ENCODE assay signal across 38 mouse cellular contexts in the genomic region with DNA sequence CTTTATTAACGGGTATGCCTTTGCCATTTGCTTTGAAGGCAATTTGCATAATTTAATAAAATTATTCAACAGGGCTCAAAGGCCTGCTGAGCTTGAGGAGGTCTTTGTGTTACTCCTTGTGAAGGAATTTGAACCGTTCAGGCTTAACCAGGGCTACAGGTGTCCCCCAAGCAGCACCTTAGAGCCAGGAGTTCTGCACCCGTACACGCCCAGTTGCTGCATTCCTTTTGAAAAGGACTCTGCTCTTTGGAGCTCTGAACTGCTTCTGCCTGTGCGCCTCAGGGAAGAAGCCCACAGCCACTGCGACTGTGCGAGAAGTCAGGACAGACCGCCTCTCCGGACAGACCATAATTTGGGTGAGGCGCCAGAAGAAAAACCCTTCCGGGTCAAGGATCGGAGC. TPM values are rescaled to one million over a fixed set of nuclear protein-coding genes. Genes with fewer than 3 reads are reported as not detected.
"Had no signal": no experiment of that assay in that cellular context is flagged by ENCODE, and none has a peak within 500 bp of the region (broad histone marks: within the 10 kb centered on the region; RNA-seq: fewer than 3 reads in every experiment).

A gene (plus strand): TSS at position 301 of the 400 bp plus-strand sequence.

RNA-seq across cellular contexts. Expression of the gene that starts here (rescaled TPM):
- total RNA-seq: left cerebral cortex, postnatal 10 days; left cerebral cortex, postnatal 14 days; left cerebral cortex, postnatal 25 days; left cerebral cortex, postnatal 36 days; left cerebral cortex, postnatal 4 days; liver, adult 2 months; megakaryocyte progenitor cell, adult 5-6 weeks; megakaryocyte, adult 5-6 weeks; megakaryocyte-erythroid progenitor cell, adult 5-6 weeks; midbrain, postnatal 0 days; monocyte, adult 5-6 weeks had no signal
- polyA plus RNA-seq: limb, embryonic 10.5 days; limb, embryonic 11.5 days; limb, embryonic 12.5 days; limb, embryonic 13.5 days; liver, adult 2 months; liver, embryonic 11.5 days; liver, embryonic 12.5 days; liver, embryonic 13.5 days; liver, embryonic 14.5 days; liver, embryonic 15.5 days; liver, embryonic 16.5 days; liver, postnatal 0 days; lung, adult 2 months; lung, embryonic 14.5 days; lung, embryonic 15.5 days; lung, embryonic 16.5 days; lung, postnatal 0 days; macrophage; midbrain, embryonic 10.5 days; midbrain, embryonic 11.5 days; midbrain, embryonic 12.5 days; midbrain, embryonic 13.5 days; midbrain, embryonic 14.5 days; midbrain, embryonic 15.5 days; midbrain, embryonic 16.5 days; midbrain, postnatal 0 days; myocyte; neural tube, embryonic 11.5 days; neural tube, embryonic 12.5 days had no signal
